Mouse (Mus musculus): Measurements from ENCODE around the gene Rnf212. TPM values are rescaled to one million over a fixed set of nuclear protein-coding genes. Genes with fewer than 3 reads are reported as not detected.
"Not testable (repeated sequence)": the region's sequence is repeated elsewhere in the genome, so short reads cannot be mapped to it uniquely, and the experiment has no call there.

Gene Rnf212
- 0.25 TPM in 1 of 2 replicates, not detected in the other for polyA plus RNA-seq (2015; fragmentation: Nextera tagmentation; extraction: Ambion mirVana)

DNA sequence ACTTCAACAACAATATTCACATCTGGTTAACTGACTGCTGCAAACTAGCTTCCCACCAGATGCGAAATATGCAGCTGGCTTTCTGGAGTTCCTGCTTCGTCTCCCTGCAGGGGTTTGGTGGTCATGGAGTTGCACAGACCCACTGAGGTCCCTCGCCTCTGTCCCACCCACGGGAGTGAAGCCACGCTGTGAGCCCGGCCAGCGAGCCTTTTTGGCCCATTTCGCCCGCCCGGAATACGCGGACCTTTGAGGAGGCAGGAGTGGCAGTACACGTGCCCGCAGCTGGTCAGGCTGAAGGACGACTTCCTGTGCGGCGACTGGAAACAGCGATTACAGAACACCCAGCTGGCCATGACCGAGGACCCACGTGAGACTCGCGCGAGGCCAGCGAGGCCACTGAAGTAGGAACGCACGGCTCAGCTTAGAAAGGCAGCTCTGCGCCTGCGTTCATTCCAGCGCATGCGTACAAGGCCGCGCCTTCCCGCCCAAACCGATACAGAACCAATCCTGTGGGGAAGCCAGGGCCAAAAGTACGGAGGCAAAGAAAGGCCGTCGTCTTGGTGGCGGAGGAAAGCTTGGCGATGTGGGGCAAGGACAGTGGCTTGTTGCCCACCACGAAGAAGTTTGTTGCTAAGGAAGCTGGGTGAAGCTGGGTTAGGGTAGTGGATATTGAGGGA lies at the start of gene Rnf212:
Rnf212 (minus strand) TSS at position 353 of the 677 bp plus-strand sequence.
- H3K9me3 ChIP-seq (ENCODE audit: control insufficient read depth, low read length) = no peaks in the 10 kb centered on the region
- no peak within 1 kb of the TSS for H3K4me3 ChIP-seq (ENCODE audit: low read length)
- no peak for ATAC-seq
- H3K4me2 ChIP-seq (ENCODE audit: low read length) = no peak within 1 kb of the TSS
- H3K9ac ChIP-seq (ENCODE audit: low read depth, low read length) = no peak within 1 kb of the TSS
- no peak within 1 kb of the TSS for H3K27ac ChIP-seq (ENCODE audit: low read depth, low read length)
- no peaks in the 10 kb centered on the region for H3K36me3 ChIP-seq (ENCODE audit: control insufficient read depth, insufficient read depth, low read length)
- H3K4me1 ChIP-seq (ENCODE audit: control insufficient read depth, insufficient read depth, low read depth, low read length) = no peaks in the 10 kb centered on the region
- 79% methylated on average over 40 of the region's 40 CpGs for WGBS
- no peaks in the 10 kb centered on the region for H3K27me3 ChIP-seq (replicated peaks; ENCODE audit: control insufficient read depth, insufficient read depth, low read length)

DNA sequence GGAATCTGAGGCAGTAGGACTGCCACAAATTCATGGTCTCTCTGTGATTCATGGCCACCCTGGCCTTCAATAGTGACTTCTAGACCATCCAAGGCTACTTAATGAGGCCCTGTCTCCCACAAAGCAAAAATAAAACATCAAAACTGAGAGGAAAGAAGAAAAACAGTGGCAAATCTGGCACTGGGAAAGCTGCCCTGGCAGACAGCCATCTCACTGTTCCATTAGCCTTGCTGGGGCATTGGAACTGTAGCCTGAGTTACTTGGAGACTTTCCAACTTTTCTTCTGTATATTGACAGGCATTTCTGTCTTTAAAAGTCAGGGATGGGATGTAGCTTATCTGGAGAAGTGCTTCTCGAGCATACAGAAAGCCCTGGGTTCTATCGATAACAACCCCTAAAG lies 48.5 kb upstream of the Rnf212 start:
- no peaks in the 10 kb centered on the region for H3K27me3 ChIP-seq (replicated peaks; ENCODE audit: control insufficient read depth, insufficient read depth, low read length)

DNA sequence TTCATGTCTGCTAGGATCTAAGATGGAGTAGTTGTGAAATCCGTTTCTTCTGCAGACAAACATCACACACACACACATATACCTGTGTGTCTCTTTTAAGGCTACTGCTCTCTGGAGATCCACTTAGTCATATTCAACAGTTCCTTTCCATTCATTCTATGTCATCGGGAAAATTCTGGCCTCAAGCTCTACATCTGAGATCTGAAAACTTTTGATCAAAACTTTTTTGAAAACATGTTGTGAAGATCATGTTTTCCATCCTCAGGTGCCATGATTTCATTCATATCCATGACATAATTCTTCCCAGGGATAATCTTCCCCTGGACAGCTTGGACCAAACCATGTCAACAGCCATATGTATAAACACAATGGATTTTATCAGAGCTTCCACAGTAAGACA lies 34.0 kb upstream of the Rnf212 start, which contains the start of gene Vmn2r8:
Vmn2r8 (minus strand) TSS at position 101 of the 400 bp plus-strand sequence.
- not testable (repeated sequence) for H3K4me1 ChIP-seq (ENCODE audit: control insufficient read depth, insufficient read depth, low read depth, low read length); H3K9me3 ChIP-seq (ENCODE audit: control insufficient read depth, low read length); H3K27me3 ChIP-seq (replicated peaks; ENCODE audit: control insufficient read depth, insufficient read depth, low read length); H3K27ac ChIP-seq (ENCODE audit: low read depth, low read length); H3K9ac ChIP-seq (ENCODE audit: low read depth, low read length); H3K4me2 ChIP-seq (ENCODE audit: low read length); H3K4me3 ChIP-seq (ENCODE audit: low read length); H3K36me3 ChIP-seq (ENCODE audit: control insufficient read depth, insufficient read depth, low read length); ATAC-seq
- WGBS = 77% methylated on average over 2 of the region's 2 CpGs

More for the DNA sequence above, 48.5 kb upstream of the Rnf212 start:
- Histone ChIP-seq H3K9me3 (ENCODE audit: control insufficient read depth, low read length) (0 out of 2 replicates have a peak, but pooled peaks cover 2% of the 10 kb centered on the region), H3K4me1 (ENCODE audit: control insufficient read depth, insufficient read depth, low read depth, low read length) (no peaks in the 10 kb centered on the region), H3K4me3 (ENCODE audit: low read length) (no peak overlapping the region), H3K9ac (ENCODE audit: low read depth, low read length) (no peak overlapping the region), H3K36me3 (ENCODE audit: control insufficient read depth, insufficient read depth, low read length) (no peaks in the 10 kb centered on the region), H3K27ac (ENCODE audit: low read depth, low read length) (no peak overlapping the region), H3K4me2 (ENCODE audit: low read length) (no peak overlapping the region)
- ATAC-seq = no peak
- WGBS = 73% methylated on average over 2 of the region's 2 CpGs

DNA sequence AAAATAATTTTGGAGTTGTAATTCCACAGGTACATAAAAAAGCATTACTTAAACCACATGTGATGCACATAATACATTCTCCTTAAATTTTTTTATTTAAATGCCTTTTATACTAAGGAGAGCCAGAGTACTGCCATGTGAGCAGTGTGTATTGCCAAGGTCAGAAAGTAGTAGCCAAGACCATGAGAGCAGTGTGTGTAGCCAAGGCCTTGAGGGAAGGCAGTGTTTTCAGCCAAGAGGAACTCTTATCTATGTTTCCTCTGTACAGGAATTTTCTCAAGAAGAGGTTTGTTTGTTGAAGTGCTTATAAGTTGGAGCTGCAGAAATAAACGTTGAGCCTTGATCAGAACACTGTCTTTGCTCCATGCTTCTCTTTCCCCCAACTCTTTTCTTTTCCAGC lies 28.9 kb upstream of the Rnf212 start:
- no peak for ATAC-seq
- H3K4me2 ChIP-seq (ENCODE audit: low read length) = no peak overlapping the region
- no peaks in the 10 kb centered on the region for H3K9me3 ChIP-seq (ENCODE audit: control insufficient read depth, low read length)
- H3K9ac ChIP-seq (ENCODE audit: low read depth, low read length) = no peak overlapping the region
- no peaks in the 10 kb centered on the region for H3K27me3 ChIP-seq (replicated peaks; ENCODE audit: control insufficient read depth, insufficient read depth, low read length)
- H3K36me3 ChIP-seq (ENCODE audit: control insufficient read depth, insufficient read depth, low read length) = no peaks in the 10 kb centered on the region
- no peak overlapping the region for H3K27ac ChIP-seq (ENCODE audit: low read depth, low read length)
- 67% methylated on average over 1 of the region's 1 CpGs for WGBS
- H3K4me1 ChIP-seq (ENCODE audit: control insufficient read depth, insufficient read depth, low read depth, low read length) = no peaks in the 10 kb centered on the region
- no peak overlapping the region for H3K4me3 ChIP-seq (ENCODE audit: low read length)

DNA sequence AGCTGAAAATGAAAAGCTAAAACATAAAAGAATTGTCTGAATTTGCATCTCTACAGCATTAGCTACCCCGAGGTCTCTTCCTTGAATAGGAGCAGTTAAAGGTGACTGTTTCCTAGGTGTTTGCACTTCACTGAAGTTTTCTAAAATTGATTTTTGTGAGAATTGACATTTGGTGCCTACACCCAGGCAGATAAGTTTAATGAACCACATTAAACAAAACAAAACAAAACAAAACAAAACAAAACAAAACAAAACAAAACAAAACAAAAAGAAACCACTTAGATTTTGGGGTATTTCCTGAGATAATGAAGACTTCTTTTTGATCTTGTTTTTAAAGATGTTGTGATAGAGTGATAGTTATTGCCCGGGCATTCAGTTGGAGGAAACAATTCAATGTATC lies 20.5 kb upstream of the Rnf212 start, which contains the start of gene Tmed11:
Tmed11 (minus strand) TSS at position 101 of the 400 bp plus-strand sequence.
- not testable (repeated sequence) for H3K9ac ChIP-seq (ENCODE audit: low read depth, low read length); H3K27ac ChIP-seq (ENCODE audit: low read depth, low read length); H3K4me3 ChIP-seq (ENCODE audit: low read length); H3K27me3 ChIP-seq (replicated peaks; ENCODE audit: control insufficient read depth, insufficient read depth, low read length); H3K4me2 ChIP-seq (ENCODE audit: low read length); ATAC-seq; H3K9me3 ChIP-seq (ENCODE audit: control insufficient read depth, low read length); H3K36me3 ChIP-seq (ENCODE audit: control insufficient read depth, insufficient read depth, low read length); H3K4me1 ChIP-seq (ENCODE audit: control insufficient read depth, insufficient read depth, low read depth, low read length)
- 59% methylated on average over 2 of the region's 2 CpGs for WGBS

DNA sequence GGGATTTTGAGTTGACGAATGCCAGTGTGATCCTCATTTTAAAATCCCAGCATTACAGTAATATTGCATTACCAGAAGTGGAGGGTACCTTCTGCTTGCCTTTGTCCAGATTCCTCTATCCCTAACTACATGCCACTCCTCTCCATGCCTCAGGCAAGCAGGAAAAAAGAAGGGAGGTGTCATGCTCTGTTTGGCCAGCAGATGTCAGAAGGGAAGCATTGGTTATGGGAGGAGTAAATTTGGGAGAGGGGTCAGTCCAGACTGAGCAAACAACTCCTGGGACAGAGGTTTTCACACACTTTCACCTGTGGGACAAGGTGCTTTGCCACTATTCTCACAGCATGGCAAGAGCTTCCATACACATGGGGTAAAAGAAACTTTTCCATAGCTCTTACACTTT lies 15.6 kb upstream of the Rnf212 start:
- H3K9me3 ChIP-seq (ENCODE audit: control insufficient read depth, low read length); H3K4me1 ChIP-seq (ENCODE audit: control insufficient read depth, insufficient read depth, low read depth, low read length); H3K27me3 ChIP-seq (replicated peaks; ENCODE audit: control insufficient read depth, insufficient read depth, low read length); ATAC-seq; H3K9ac ChIP-seq (ENCODE audit: low read depth, low read length); H3K27ac ChIP-seq (ENCODE audit: low read depth, low read length); H3K36me3 ChIP-seq (ENCODE audit: control insufficient read depth, insufficient read depth, low read length); H3K4me2 ChIP-seq (ENCODE audit: low read length); H3K4me3 ChIP-seq (ENCODE audit: low read length): not testable (repeated sequence)
- WGBS = 28% methylated on average over 1 of the region's 1 CpGs

DNA sequence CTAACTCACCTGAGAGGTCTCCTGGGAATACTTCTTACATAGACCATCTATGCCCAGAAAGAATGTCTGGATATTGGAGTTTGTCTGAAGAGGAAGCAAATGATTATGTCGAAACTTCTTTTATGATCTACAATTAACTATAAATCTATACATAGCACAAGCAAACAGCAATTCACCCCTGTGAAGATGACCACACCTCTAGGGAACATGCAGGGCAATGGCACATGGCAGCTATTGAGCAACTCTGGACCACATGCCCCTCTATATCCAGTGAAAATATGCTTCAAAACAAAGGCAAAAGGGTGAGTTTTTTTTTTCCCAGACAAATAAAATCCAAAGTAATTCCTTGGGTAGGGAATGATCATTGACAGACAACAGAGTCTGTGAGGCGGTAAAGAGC lies 14.8 kb downstream of the Rnf212 start:
- Histone ChIP-seq H3K27ac (ENCODE audit: low read depth, low read length) (no peak overlapping the region), H3K4me3 (ENCODE audit: low read length) (no peak overlapping the region), H3K27me3 (replicated peaks; ENCODE audit: control insufficient read depth, insufficient read depth, low read length) (no peaks in the 10 kb centered on the region), H3K4me1 (ENCODE audit: control insufficient read depth, insufficient read depth, low read depth, low read length) (no peaks in the 10 kb centered on the region), H3K9me3 (ENCODE audit: control insufficient read depth, low read length) (no peaks in the 10 kb centered on the region), H3K36me3 (ENCODE audit: control insufficient read depth, insufficient read depth, low read length) (no peaks in the 10 kb centered on the region), H3K4me2 (ENCODE audit: low read length) (no peak overlapping the region), H3K9ac (ENCODE audit: low read depth, low read length) (no peak overlapping the region)
- ATAC-seq = no peak
- WGBS = 93% methylated on average over 2 of the region's 2 CpGs

DNA sequence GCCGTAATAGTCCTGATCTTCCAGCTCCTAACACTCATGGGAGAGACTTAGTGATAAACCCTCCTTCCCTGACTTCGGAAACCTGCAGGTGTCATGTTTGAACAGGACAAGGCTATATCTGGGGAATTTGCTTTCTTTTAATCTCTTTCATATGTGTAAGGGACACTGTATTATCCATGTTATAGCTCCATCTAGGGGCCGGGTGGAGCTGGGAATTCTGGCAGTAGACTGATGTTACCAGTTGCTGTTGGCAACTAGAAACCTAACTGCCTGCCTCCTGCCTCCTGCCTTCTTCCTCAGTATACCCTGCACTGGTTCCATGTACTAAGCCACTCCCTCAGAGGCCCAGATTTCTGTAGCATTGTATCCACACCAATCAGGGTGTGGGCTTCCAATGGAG lies 16.4 kb downstream of the Rnf212 start:
- no peak for ATAC-seq
- Histone ChIP-seq H3K4me3 (ENCODE audit: low read length) (no peak overlapping the region), H3K4me1 (ENCODE audit: control insufficient read depth, insufficient read depth, low read depth, low read length) (no peaks in the 10 kb centered on the region), H3K4me2 (ENCODE audit: low read length) (no peak overlapping the region), H3K27ac (ENCODE audit: low read depth, low read length) (no peak overlapping the region), H3K9me3 (ENCODE audit: control insufficient read depth, low read length) (no peaks in the 10 kb centered on the region), H3K27me3 (replicated peaks; ENCODE audit: control insufficient read depth, insufficient read depth, low read length) (no peaks in the 10 kb centered on the region), H3K9ac (ENCODE audit: low read depth, low read length) (no peak overlapping the region), H3K36me3 (ENCODE audit: control insufficient read depth, insufficient read depth, low read length) (no peaks in the 10 kb centered on the region)
- WGBS = 65% methylated on average over 3 of the region's 3 CpGs

DNA sequence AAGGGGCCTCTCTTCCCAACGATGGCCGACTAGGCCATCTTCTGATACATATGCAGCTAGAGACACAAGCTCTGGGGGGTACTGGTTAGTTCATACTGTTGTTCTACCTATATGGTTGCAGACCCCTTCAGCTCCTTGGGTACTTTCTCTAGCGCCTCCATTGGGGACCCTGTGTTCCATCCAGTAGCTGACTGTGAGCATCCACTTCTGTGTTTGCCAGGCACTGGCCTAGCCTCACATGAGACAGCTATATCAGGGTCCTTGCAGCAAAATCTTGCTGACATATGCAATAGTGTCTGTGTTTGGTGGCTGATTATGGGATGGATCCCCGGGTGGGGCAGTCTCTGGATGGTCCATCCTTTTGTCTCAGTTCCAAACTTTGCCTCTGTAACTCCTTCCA lies 23.5 kb downstream of the Rnf212 start:
- ATAC-seq; H3K27ac ChIP-seq (ENCODE audit: low read depth, low read length); H3K27me3 ChIP-seq (replicated peaks; ENCODE audit: control insufficient read depth, insufficient read depth, low read length); H3K4me1 ChIP-seq (ENCODE audit: control insufficient read depth, insufficient read depth, low read depth, low read length); H3K36me3 ChIP-seq (ENCODE audit: control insufficient read depth, insufficient read depth, low read length); H3K9ac ChIP-seq (ENCODE audit: low read depth, low read length); H3K4me2 ChIP-seq (ENCODE audit: low read length); H3K4me3 ChIP-seq (ENCODE audit: low read length); H3K9me3 ChIP-seq (ENCODE audit: control insufficient read depth, low read length): not testable (repeated sequence)
- 92% methylated on average over 4 of the region's 4 CpGs for WGBS
